Mouse (Mus musculus) forebrain, embryonic 11.5 days (tissue): ENCODE results near the gene Rnf207. TPM values are rescaled to one million over a fixed set of nuclear protein-coding genes. Genes with fewer than 3 reads are reported as not detected.

ENCODE experiments used
- ATAC-seq: fragments of 200-750 bp; cut with Nextera tagmentation; replicated peaks from 2 replicates; pipeline ENCODE4 v1.8.0; 2017; ENCODE audit warnings: moderate TSS enrichment; ENCODE audit not compliant: low FRiP score
- DNase-seq: peaks from one replicate; pipeline ENCODE4 v3.0.0-alpha.2; 2017; ENCODE audit warnings: low spot score
- H3K27ac ChIP-seq: fragments of 300-500 bp; sonication (generic); 2 replicates; pipeline ENCODE4 v1.5.1; 2014; ENCODE audit warnings: low read depth, low read length
- H3K27me3 ChIP-seq: fragments of 300-500 bp; sonication (generic); 2 replicates; pipeline ENCODE4 v1.6.1; 2014; ENCODE audit warnings: mild to moderate bottlenecking, low read length, mixed read lengths; ENCODE audit not compliant: control insufficient read depth, insufficient read depth
- H3K36me3 ChIP-seq: fragments of 300-500 bp; sonication (generic); 2 replicates; pipeline ENCODE4 v1.6.1; 2014; ENCODE audit warnings: mild to moderate bottlenecking, low read length, moderate library complexity, mixed read lengths; ENCODE audit not compliant: control insufficient read depth, insufficient read depth
- H3K4me1 ChIP-seq: fragments of 300-500 bp; sonication (generic); replicated peaks from 2 replicates; pipeline ENCODE4 v1.6.1; 2014; ENCODE audit warnings: low read length, mixed read lengths; ENCODE audit not compliant: control insufficient read depth, insufficient read depth
- H3K4me2 ChIP-seq: fragments of 300-500 bp; sonication (generic); 2 replicates; pipeline ENCODE4 v1.6.1; 2014; ENCODE audit warnings: low read depth, mild to moderate bottlenecking, low read length, moderate library complexity, mixed read lengths; ENCODE audit not compliant: severe bottlenecking
- H3K4me3 ChIP-seq: fragments of 300-500 bp; sonication (generic); 2 replicates; pipeline ENCODE4 v1.5.1; 2014; ENCODE audit warnings: low read depth, low read length
- H3K9ac ChIP-seq: fragments of 300-500 bp; sonication (generic); 2 replicates; pipeline ENCODE4 v1.6.1; 2014; ENCODE audit warnings: low read length
- H3K9me3 ChIP-seq: fragments of 300-500 bp; sonication (generic); 2 replicates; pipeline ENCODE4 v1.6.1; 2016; ENCODE audit warnings: low read length, mixed read lengths; ENCODE audit not compliant: control insufficient read depth
- WGBS: fragments of 180-500 bp; shearing (Covaris S2); extraction: QIAGEN DNeasy Blood & Tissue Kit; methylation state at CpG from one replicate; pipeline ENCODE4 v1.1.7; 2014; 5-methylcytosine and 5-hydroxymethylcytosine counted together
- polyA plus RNA-seq: library from polyadenylated mRNA; unstranded; fragments of >200 nt; fragmentation: Nextera tagmentation; extraction: Ambion mirVana; gene quantifications from 2 replicates; pipeline ENCODE4 v1.2.1, GENCODE M21; 2014

Gene Rnf207
- polyA plus RNA-seq, 1 experiment from 2014 or later = 0.60 TPM

GRCm38 (mm10) chr4:152324641-152325562 is 6.1 kb upstream of the Rnf207 start:
- peak overlapping the region; percentile 19; the same call in 1 of the 2 replicates for H3K4me2 ChIP-seq
- peak; percentile 34 for ATAC-seq
- 60% methylated on average over 16 of the region's 16 CpGs for WGBS

GRCm38 (mm10) chr4:152321464-152321863 is 2.7 kb upstream of the Rnf207 start:
- H3K4me2 ChIP-seq = no peak overlapping the region
- no peaks in the 10 kb centered on the region for H3K36me3 ChIP-seq
- H3K27ac ChIP-seq = no peak overlapping the region
- no peak overlapping the region for H3K4me3 ChIP-seq
- no peaks in the 10 kb centered on the region for H3K9me3 ChIP-seq
- ATAC-seq (no peak), DNase-seq (no peak)
- H3K4me1 ChIP-seq = peaks cover under 1% of the 10 kb centered on the region; the same call in 1 of the 2 replicates
- no peak overlapping the region for H3K9ac ChIP-seq
- 61% methylated on average over 5 of the region's 5 CpGs for WGBS
- H3K27me3 ChIP-seq = peaks cover 19% of the 10 kb centered on the region

More at GRCm38 (mm10) chr4:152324641-152325562, 6.1 kb upstream of the Rnf207 start:
- H3K9me3 ChIP-seq = no peaks in the 10 kb centered on the region
- H3K27ac ChIP-seq = no peak overlapping the region
- DNase-seq = no peak
- peak overlapping the region; percentile 72 for H3K4me3 ChIP-seq
- peaks cover 2% of the 10 kb centered on the region; the same call in 1 of the 2 replicates for H3K36me3 ChIP-seq
- no peaks in the 10 kb centered on the region for H3K27me3 ChIP-seq
- peaks cover 4% of the 10 kb centered on the region; the same call in 1 of the 2 replicates for H3K4me1 ChIP-seq
- no peak overlapping the region; the same call in 1 of the 2 replicates for H3K9ac ChIP-seq

GRCm38 (mm10) chr4:152317631-152318033 is 1.2 kb downstream of the Rnf207 start:
- H3K9ac ChIP-seq = no peak overlapping the region
- H3K27me3 ChIP-seq = peaks cover 58% of the 10 kb centered on the region
- H3K9me3 ChIP-seq = no peaks in the 10 kb centered on the region
- no peak for DNase-seq
- peaks cover 7% of the 10 kb centered on the region; the same call in 1 of the 2 replicates for H3K4me1 ChIP-seq
- no peak overlapping the region for H3K27ac ChIP-seq
- 85% methylated on average over 6 of the region's 6 CpGs for WGBS
- ATAC-seq = no peak
- no peak overlapping the region for H3K4me3 ChIP-seq
- H3K36me3 ChIP-seq = no peaks in the 10 kb centered on the region
- no peak overlapping the region for H3K4me2 ChIP-seq

GRCm38 (mm10) chr4:152315498-152316213 is 3.1 kb downstream of the Rnf207 start:
- H3K9ac ChIP-seq = no peak overlapping the region
- ATAC-seq = no peak
- no peak overlapping the region; the same call in 1 of the 2 replicates for H3K4me3 ChIP-seq
- H3K27me3 ChIP-seq = peaks cover 75% of the 10 kb centered on the region
- H3K4me2 ChIP-seq = 0 out of 2 replicates have a peak overlapping the region, but pooled peaks have one; percentile 26
- under 1% methylated on average over 43 of the region's 43 CpGs for WGBS
- H3K27ac ChIP-seq = no peak overlapping the region
- H3K4me1 ChIP-seq = peaks cover 11% of the 10 kb centered on the region; the same call in 1 of the 2 replicates
- no peak for DNase-seq
- no peaks in the 10 kb centered on the region for H3K36me3 ChIP-seq
- H3K9me3 ChIP-seq = no peaks in the 10 kb centered on the region

- Histone ChIP-seq H3K36me3 (no peaks in the 10 kb centered on the region), H3K4me3 (no peak overlapping the region), H3K9me3 (no peaks in the 10 kb centered on the region), H3K4me1 (peaks cover 11% of the 10 kb centered on the region; the same call in 1 of the 2 replicates), H3K27me3 (peaks cover 75% of the 10 kb centered on the region), H3K27ac (no peak overlapping the region), H3K4me2 (no peak overlapping the region), H3K9ac (no peak overlapping the region)
- DNase-seq (no peak), ATAC-seq (no peak)
Observed at GRCm38 (mm10) chr4:152313934-152314333, 4.9 kb downstream of the Rnf207 start.

- H3K4me1 ChIP-seq = peaks cover 11% of the 10 kb centered on the region; the same call in 1 of the 2 replicates
- no peak overlapping the region; the same call in 1 of the 2 replicates for H3K9ac ChIP-seq
- peak overlapping the region; percentile 49 for H3K4me2 ChIP-seq
- no peaks in the 10 kb centered on the region for H3K36me3 ChIP-seq
- DNase-seq (peak; percentile 74), ATAC-seq (peak; percentile 28; the same call in 1 of the 2 replicates)
- no peak overlapping the region for H3K27ac ChIP-seq
- H3K27me3 ChIP-seq = peaks cover 73% of the 10 kb centered on the region
- peak overlapping the region; percentile 21 for H3K4me3 ChIP-seq
- WGBS = under 1% methylated on average over 29 of the region's 29 CpGs
- H3K9me3 ChIP-seq = no peaks in the 10 kb centered on the region
Observed at GRCm38 (mm10) chr4:152313211-152313632, 5.6 kb downstream of the Rnf207 start.

GRCm38 (mm10) chr4:152312186-152312585 is 6.6 kb downstream of the Rnf207 start:
- Histone ChIP-seq H3K4me2 (no peak overlapping the region), H3K27ac (no peak overlapping the region), H3K36me3 (no peaks in the 10 kb centered on the region), H3K9ac (no peak overlapping the region), H3K4me1 (peaks cover 11% of the 10 kb centered on the region; the same call in 1 of the 2 replicates), H3K27me3 (peaks cover 62% of the 10 kb centered on the region), H3K9me3 (no peaks in the 10 kb centered on the region), H3K4me3 (no peak overlapping the region)
- DNase-seq = no peak
- 3% methylated on average over 14 of the region's 14 CpGs for WGBS
- ATAC-seq = no peak

- Histone ChIP-seq H3K9me3 (no peaks in the 10 kb centered on the region), H3K4me3 (no peak overlapping the region), H3K27ac (no peak overlapping the region), H3K9ac (no peak overlapping the region), H3K27me3 (peaks cover 16% of the 10 kb centered on the region), H3K4me2 (no peak overlapping the region), H3K36me3 (no peaks in the 10 kb centered on the region; the same call in 1 of the 2 replicates), H3K4me1 (0 out of 2 replicates have a peak, but pooled peaks cover 4% of the 10 kb centered on the region)
- no peak for ATAC-seq
- WGBS = 82% methylated on average over 9 of the region's 9 CpGs
- DNase-seq = no peak
Observed at GRCm38 (mm10) chr4:152307542-152307941, 11.3 kb downstream of the Rnf207 start.
